Mouse (Mus musculus) cerebellum, adult 2 months (tissue): Measurements from ENCODE around the gene Stk39. TPM values are rescaled to one million over a fixed set of nuclear protein-coding genes. Genes with fewer than 3 reads are reported as not detected.

Source experiments
- DNase-seq, 2 experiments: peaks; one replicate each; pipeline ENCODE4 v3.0.0; 2021
- H3K27ac ChIP-seq: fragments of 200-500 bp; 2 replicates; pipeline ENCODE4 v1.5.1; 2012; ENCODE audit warnings: low read length, control low read depth, inconsistent platforms; ENCODE audit not compliant: insufficient read depth
- H3K27me3 ChIP-seq: fragments of 200-500 bp; 2 replicates; pipeline ENCODE4 v1.6.1; 2012; ENCODE audit warnings: inconsistent platforms, mild to moderate bottlenecking, low read length, moderate library complexity; ENCODE audit not compliant: control insufficient read depth, insufficient read depth
- H3K4me1 ChIP-seq: fragments of 200-500 bp; 2 replicates; pipeline ENCODE4 v1.6.1; 2011; ENCODE audit warnings: low read length; ENCODE audit not compliant: control insufficient read depth, insufficient read depth
- H3K4me3 ChIP-seq: fragments of 200-500 bp; replicated peaks from 2 replicates; pipeline ENCODE3; 2011; ENCODE audit warnings: mild to moderate bottlenecking, low read depth, low read length, control low read depth; ENCODE audit not compliant: insufficient read depth
- CTCF ChIP-seq: fragments of 200-500 bp; IDR thresholded peaks from 2 replicates; pipeline ENCODE4 v1.5.1; 2011; ENCODE audit warnings: low read depth, mild to moderate bottlenecking, control low read depth, low read length, moderate library complexity, borderline replicate concordance; ENCODE audit not compliant: insufficient read depth
- POLR2A ChIP-seq: fragments of 200-500 bp; IDR thresholded peaks from 2 replicates; pipeline ENCODE4 v1.6.1; 2011; ENCODE audit warnings: low read length, control low read depth, borderline replicate concordance; ENCODE audit not compliant: insufficient read depth
- WGBS: fragments of 180-500 bp; shearing (Covaris S2); methylation state at CpG from one replicate; pipeline ENCODE4 v1.1.7; 2018; 5-methylcytosine and 5-hydroxymethylcytosine counted together
- polyA plus RNA-seq: library from polyadenylated mRNA; depleted of rRNA; stranded (reverse); fragments of >200 nt; gene quantifications from 2 replicates; pipeline ENCODE4 v1.2.3, GENCODE M21; 2012

The Stk39 gene
- polyA plus RNA-seq, 1 experiment = 49.8 TPM

DNA sequence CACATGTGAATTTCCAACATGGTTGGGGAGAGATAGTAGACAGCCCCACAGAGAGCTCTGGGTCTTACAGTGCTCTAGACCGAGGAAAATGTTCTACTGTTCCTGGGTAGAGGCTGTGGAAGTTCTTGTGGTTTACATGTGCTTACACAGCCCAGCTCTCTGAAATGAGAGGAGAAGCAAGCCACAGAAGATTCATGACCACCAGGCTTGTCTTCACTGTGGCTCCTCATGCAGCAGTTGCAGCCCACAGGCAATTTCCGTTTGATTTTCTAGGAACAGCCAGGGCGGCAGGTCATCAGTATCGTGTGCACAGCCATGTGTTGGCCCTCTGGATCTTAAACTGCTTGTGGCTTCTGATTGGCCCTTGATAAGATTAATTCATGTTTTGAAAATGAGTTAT, 252.2 kb downstream of the Stk39 start:
- WGBS = 91% methylated on average over 4 of the region's 4 CpGs
- Histone ChIP-seq H3K4me1 (no peaks in the 10 kb centered on the region), H3K27me3 (no peaks in the 10 kb centered on the region), H3K27ac (no peak overlapping the region), H3K4me3 (no peak overlapping the region)
- no peak for DNase-seq
- TF ChIP-seq CTCF = no peak
- no peak for TF ChIP-seq POLR2A

DNA sequence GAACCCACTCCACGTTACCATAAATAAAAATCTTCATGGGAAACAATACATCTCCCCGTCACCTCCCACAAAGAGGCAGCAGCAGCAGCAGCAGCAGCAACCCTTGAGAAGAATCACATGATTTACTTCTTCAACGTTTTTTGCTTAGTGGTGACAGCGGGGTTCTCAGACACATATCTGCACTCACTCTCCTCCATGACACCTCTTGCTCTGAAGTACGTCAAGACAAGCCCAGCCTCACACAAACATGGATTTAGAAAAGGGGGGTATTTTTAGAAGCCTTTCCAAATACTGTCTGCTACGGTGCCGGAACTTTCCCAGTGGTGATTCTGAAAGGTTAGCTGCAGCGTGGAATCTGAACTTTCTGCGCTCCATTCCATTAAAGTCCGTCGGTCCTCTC, 256.9 kb downstream of the Stk39 start:
- no peak for DNase-seq
- H3K27ac ChIP-seq = no peak overlapping the region
- no peaks in the 10 kb centered on the region for H3K4me1 ChIP-seq
- TF ChIP-seq CTCF (no peak), POLR2A (no peak)
- H3K27me3 ChIP-seq = no peaks in the 10 kb centered on the region
- 92% methylated on average over 11 of the region's 11 CpGs for WGBS
- no peak overlapping the region for H3K4me3 ChIP-seq

DNA sequence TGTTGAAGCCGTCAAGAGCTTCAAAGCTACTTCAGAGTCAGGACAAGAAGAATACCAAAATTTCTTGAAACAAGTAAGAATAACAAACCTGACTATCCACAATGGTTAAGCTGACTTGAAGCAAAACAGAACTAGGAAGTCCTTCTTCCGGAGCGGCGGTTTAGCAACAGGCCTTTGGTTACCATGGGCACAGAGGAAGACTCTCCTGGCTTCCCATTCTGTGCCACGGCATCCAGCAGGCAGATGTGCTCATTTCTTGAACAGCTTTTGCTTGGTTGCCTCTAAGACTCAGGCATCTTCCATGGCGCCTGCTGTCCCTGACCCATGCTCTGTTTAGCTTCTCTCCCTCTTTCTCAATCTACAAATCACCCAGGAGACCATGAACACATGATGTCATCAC, 257.7 kb downstream of the Stk39 start:
- 68% methylated on average over 6 of the region's 6 CpGs for WGBS
- Histone ChIP-seq H3K27ac (no peak overlapping the region), H3K4me3 (no peak overlapping the region), H3K4me1 (no peaks in the 10 kb centered on the region), H3K27me3 (no peaks in the 10 kb centered on the region)
- TF ChIP-seq CTCF (no peak), POLR2A (no peak)
- no peak for DNase-seq

DNA sequence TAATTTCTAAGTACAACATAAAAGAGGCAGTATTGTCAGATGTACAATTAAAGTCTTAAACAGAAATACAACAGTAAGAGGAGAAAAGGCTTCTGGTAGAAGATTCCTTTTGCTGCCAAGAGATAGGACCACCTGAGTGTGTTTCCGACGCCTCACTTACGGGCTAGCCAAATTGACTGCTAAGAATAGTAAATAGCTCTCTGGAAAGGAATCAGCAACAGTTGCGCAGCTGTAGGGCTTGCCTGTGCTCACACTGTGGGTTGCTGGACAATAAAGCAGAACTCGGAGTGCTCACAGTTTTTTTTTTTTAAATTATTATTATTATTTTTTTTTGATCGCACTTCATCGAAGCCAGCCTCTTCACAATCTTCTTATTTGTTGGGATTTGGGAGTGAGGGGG, 260.6 kb downstream of the Stk39 start:
- no peak for TF ChIP-seq POLR2A
- TF ChIP-seq CTCF = no peak
- Histone ChIP-seq H3K27ac (no peak overlapping the region), H3K4me1 (no peaks in the 10 kb centered on the region), H3K27me3 (no peaks in the 10 kb centered on the region), H3K4me3 (no peak overlapping the region)
- peak in 1 of 2 experiments; percentile 37 for DNase-seq
- WGBS = 38% methylated on average over 7 of the region's 7 CpGs

DNA sequence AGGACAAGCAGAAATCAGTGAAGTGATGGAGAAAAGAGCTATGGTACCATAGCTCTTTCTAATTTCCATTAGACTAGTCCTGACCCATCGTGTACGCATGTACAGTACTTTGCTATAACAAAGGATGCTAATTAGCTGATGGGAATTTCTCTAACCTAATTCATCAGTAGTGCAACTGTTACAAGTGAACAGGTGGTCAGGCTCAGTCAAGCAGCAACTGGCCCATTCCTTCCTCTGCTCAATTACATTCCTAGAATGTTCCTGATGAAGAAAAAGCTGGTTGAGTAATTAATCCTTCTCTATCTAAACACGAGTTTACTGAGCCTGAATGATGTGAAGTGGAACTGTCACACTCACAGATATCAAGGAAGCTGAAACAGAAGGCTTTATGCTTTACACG, 275.8 kb downstream of the Stk39 start:
- no peak for DNase-seq
- TF ChIP-seq POLR2A = no peak
- TF ChIP-seq CTCF = no peak
- Histone ChIP-seq H3K27me3 (no peaks in the 10 kb centered on the region), H3K4me3 (no peak overlapping the region), H3K27ac (no peak overlapping the region), H3K4me1 (no peaks in the 10 kb centered on the region)
- WGBS = 44% methylated on average over 4 of the region's 4 CpGs

DNA sequence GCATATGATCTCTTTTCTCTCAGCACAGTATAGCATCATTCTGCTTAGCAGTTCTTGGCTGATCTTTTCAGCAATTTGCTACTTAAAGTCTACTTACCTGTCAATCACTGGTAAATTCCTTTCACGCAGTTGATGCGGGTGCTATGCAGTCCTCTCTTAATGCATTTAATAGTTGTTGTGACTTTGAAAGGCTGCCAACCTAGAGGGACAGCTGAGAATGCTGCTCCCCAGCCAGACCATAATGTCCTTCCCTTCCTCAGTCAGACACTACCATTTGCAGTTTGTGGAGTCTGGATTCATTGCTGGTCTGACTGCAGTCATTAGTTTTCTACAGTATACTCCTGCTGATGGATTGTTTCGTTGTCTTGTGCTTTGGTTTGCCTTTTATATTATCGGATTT, 277.6 kb downstream of the Stk39 start:
- DNase-seq = no peak
- Histone ChIP-seq H3K4me1 (no peaks in the 10 kb centered on the region), H3K4me3 (no peak overlapping the region), H3K27me3 (no peaks in the 10 kb centered on the region), H3K27ac (no peak overlapping the region)
- 60% methylated on average over 4 of the region's 4 CpGs for WGBS
- TF ChIP-seq POLR2A (no peak), CTCF (no peak)

DNA sequence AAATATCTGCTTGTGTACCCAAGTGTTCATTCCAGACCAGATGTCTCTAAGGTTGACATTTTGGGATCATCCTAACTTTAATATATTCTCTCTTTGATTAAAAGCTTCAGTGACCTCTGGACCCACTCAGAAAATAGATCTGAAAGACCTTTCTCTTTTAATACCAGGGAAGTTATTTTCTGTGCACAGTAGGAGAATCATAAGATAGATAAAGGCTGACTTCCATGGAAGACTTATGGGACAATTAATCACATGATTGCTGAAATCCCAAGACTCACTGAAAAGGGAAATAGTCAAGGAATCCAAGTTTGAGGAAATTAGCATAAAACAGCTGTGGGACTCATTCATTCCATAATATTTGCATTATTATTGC, 278.6 kb downstream of the Stk39 start:
- no peak for DNase-seq
- no peak for TF ChIP-seq CTCF
- TF ChIP-seq POLR2A = no peak
- H3K27me3 ChIP-seq = no peaks in the 10 kb centered on the region
- H3K4me1 ChIP-seq = no peaks in the 10 kb centered on the region
- H3K4me3 ChIP-seq = no peak overlapping the region
- H3K27ac ChIP-seq = no peak overlapping the region

DNA sequence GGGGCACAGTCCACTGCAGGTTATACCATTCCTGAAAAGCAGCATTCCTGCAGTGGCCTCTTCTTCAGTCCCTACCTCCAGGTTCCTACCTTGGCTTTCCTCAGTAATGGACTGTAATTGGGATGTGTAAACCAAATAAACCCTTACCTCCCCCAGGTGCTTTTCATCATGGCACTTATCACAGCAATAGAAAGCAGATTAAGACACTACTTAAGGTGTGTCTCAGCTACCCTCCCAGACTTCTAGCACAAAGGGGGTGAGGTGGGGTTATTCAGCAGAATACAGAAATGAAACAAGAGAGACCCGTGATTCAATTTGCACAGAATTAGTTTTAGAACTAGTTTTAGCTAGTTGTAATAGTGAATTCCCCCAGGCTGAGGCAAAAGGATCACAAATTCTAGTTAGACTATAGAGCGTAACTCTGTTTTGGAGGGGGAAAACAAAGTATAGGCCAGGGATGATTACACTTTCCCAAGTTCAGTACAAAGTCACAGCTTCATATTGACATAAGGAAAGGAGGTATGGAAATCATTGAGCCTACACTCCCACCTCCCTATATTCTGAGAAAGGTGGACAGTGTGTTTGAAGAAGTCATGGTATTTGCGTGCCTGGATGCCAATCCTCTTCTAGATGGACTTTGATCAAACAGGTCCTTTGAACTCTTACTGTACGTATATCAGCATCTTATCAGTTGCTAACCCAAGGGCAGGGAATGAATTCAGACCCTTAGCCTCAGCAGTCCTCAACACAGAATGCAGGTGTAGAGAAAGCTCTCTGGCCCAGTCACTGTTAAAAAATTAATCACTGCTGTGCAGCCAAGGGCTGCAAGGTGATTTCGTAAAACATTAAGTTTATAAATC, 279.2 kb downstream of the Stk39 start:
- no peak for DNase-seq
- Histone ChIP-seq H3K27ac (no peak overlapping the region), H3K27me3 (no peaks in the 10 kb centered on the region), H3K4me1 (no peaks in the 10 kb centered on the region), H3K4me3 (no peak overlapping the region)
- TF ChIP-seq POLR2A = no peak
- TF ChIP-seq CTCF = no peak
- 95% methylated on average over 5 of the region's 5 CpGs for WGBS
